Mouse (Mus musculus) CH12.LX (cell line): Measurements from ENCODE around the gene Ggps1.

Experiments used
- CTCF ChIP-seq, 2 experiments: IDR thresholded peaks in 1 of 2; conservative IDR thresholded peaks in 1 of 2; 2 replicates each; pipeline ENCODE4 v1.5.1; 2011 to 2012; ENCODE audit warnings: low read depth in 2 of 2, low read length in 2 of 2, improper control_type of control experiment in 1 of 2, inconsistent platforms in 1 of 2, mild to moderate bottlenecking in 1 of 2, moderate library complexity in 1 of 2
- E2F4 ChIP-seq: IDR thresholded peaks from 2 replicates; pipeline ENCODE4 v1.6.1; 2011; ENCODE audit warnings: low read depth, low read length, improper control_type of control experiment; ENCODE audit not compliant: insufficient replicate concordance
- ELF1 ChIP-seq: IDR thresholded peaks from 2 replicates; pipeline ENCODE4 v1.6.1; 2014; ENCODE audit warnings: low read depth, mild to moderate bottlenecking, inconsistent platforms, low read length, improper control_type of control experiment
- EP300 ChIP-seq: IDR thresholded peaks from 2 replicates; pipeline ENCODE4 v1.6.1; 2011; ENCODE audit warnings: low read length, improper control_type of control experiment
- JUN ChIP-seq: IDR thresholded peaks from 2 replicates; pipeline ENCODE4 v1.6.1; 2011; ENCODE audit warnings: low read depth, mild to moderate bottlenecking, low read length, improper control_type of control experiment, moderate library complexity; ENCODE audit not compliant: insufficient read depth
- MAFK ChIP-seq: IDR thresholded peaks from 2 replicates; pipeline ENCODE4 v1.6.1; 2011; ENCODE audit warnings: low read length, improper control_type of control experiment; ENCODE audit not compliant: insufficient replicate concordance
- POLR2A ChIP-seq: IDR thresholded peaks from 2 replicates; pipeline ENCODE4 v1.6.1; 2011; ENCODE audit warnings: low read depth, mild to moderate bottlenecking, improper control_type of control experiment, low read length
- RAD21 ChIP-seq: IDR thresholded peaks from 2 replicates; pipeline ENCODE4 v1.6.1; 2011; ENCODE audit warnings: low read depth, mild to moderate bottlenecking, low read length, improper control_type of control experiment, moderate library complexity
- SIN3A ChIP-seq: IDR thresholded peaks from 2 replicates; pipeline ENCODE4 v1.6.1; 2012; ENCODE audit warnings: low read length, improper control_type of control experiment, inconsistent platforms
- TCF12 ChIP-seq: IDR thresholded peaks from 2 replicates; pipeline ENCODE4 v1.6.1; 2014; ENCODE audit warnings: low read depth, mild to moderate bottlenecking, inconsistent platforms, low read length, improper control_type of control experiment
- USF1 ChIP-seq: IDR thresholded peaks from 2 replicates; pipeline ENCODE4 v1.6.1; 2014; ENCODE audit warnings: low read depth, mild to moderate bottlenecking, inconsistent platforms, low read length, improper control_type of control experiment
- ZC3H11A ChIP-seq: IDR thresholded peaks from 2 replicates; pipeline ENCODE4 v1.6.1; 2012; ENCODE audit warnings: low read depth, mild to moderate bottlenecking, inconsistent platforms, low read length, improper control_type of control experiment
- ZMIZ1 ChIP-seq: IDR thresholded peaks from 2 replicates; pipeline ENCODE4 v1.6.1; 2012; ENCODE audit warnings: low read depth, mild to moderate bottlenecking, inconsistent platforms, low read length, improper control_type of control experiment

- TF ChIP-seq EP300 (no peak), POLR2A (no peak), CTCF (conservative IDR thresholded peaks at IDR 0.05 in 1 of 2, IDR thresholded peaks at IDR 0.05 in 1 of 2; ENCODE audit: low read depth in 2 of 2, low read length in 2 of 2) (no peak), TCF12 (no peak), SIN3A (no peak), ZMIZ1 (no peak), MAFK (peak; percentile 84), ZC3H11A (no peak), JUN (no peak), E2F4 (no peak), USF1 (no peak), ELF1 (no peak), RAD21 (no peak)
Measured at GRCm38 (mm10) chr13:14075326-14075725, 12.0 kb upstream of the Ggps1 start.
